Mouse (Mus musculus): Measurements from ENCODE around the gene Utp11. TPM values are rescaled to one million over a fixed set of nuclear protein-coding genes. Genes with fewer than 3 reads are reported as not detected.
A peak's percentile ranks its signal among the peaks of the same experiment; 100 is the strongest.

Utp11 gene
- polyA plus RNA-seq, 1 experiment from 2014 or later, result 39.8 TPM

DNA sequence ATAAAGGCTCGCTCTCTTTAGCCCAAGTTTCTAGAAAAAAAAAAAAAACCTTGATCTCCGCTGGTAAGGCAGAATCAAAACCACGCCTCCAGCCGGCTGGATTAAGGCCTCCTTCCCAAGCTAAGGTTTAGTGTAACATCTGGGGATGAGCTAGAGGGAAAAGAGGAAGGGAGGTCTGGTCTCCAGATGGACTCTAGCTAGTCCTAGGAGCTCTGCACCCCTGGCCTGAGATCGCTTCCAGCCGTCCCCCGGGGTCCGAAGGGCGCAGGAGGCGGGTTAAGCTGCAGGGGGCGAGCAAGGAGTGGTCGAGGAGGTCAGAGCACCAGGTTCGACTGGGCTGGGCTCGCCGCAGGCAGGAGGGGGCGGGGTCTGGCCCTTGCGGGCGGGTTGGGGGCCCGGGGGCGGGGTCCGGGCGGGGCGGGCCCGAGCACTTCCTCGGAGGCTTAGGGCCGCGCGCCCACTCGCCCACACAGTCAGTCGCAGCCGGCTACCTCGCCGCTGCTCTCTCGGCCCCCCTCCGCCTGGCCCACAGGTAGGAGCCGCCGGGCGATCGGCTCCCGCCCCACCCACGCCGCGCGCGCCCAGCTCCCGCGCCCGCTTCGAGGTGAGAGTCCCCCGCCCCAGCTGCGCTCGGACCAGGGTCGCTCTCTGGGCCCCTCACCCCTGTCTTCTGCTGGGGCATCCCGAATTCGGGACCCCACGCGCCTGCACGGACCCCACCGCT is 7.0 kb upstream of the Utp11 start, which contains the start of gene Fhl3:
TSS of gene Fhl3 (plus strand) at position 454 of the 724 bp plus-strand sequence.
- under 1% methylated on average over 38 of the region's 59 CpGs for WGBS
- Histone ChIP-seq H3K4me3 (ENCODE audit: low read depth, low read length) (peak within 1 kb of the TSS; percentile 67), H3K4me1 (ENCODE audit: control insufficient read depth, insufficient read depth, low read length) (peaks cover 20% of the 10 kb centered on the region), H3K4me2 (ENCODE audit: low read length) (peak within 1 kb of the TSS; percentile 98), H3K9me3 (replicated peaks; ENCODE audit: control insufficient read depth, low read length, poor library complexity, severe bottlenecking) (no peaks in the 10 kb centered on the region), H3K27me3 (ENCODE audit: control insufficient read depth, insufficient read depth, low read depth, low read length) (peaks cover 9% of the 10 kb centered on the region), H3K36me3 (ENCODE audit: control insufficient read depth, insufficient read depth, low read length) (no peaks in the 10 kb centered on the region), H3K9ac (ENCODE audit: low read depth, low read length) (peak within 1 kb of the TSS; percentile 76), H3K27ac (ENCODE audit: low read length) (no peak within 1 kb of the TSS)
- ATAC-seq, result peak; percentile 40; the same call in 1 of the 2 replicates

DNA sequence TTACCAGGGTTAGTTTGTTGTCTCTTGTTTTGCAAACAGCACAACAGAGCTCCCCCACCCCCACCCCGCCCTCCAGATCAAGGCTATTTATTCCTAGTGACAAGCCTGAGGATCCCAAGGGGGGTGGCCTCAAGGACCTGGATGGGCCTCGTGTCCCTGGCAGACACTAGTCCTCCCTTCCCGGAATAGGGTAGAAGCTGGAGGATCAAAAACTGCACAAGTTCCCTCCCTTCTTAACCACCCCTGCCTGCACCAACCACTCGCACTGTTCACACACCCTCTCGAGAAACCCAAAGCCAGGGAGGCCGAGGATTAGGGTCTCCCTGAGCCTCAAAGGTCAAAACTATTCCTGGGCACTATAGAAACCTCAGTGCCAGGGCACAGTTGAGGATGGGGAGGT is 6.4 kb upstream of the Utp11 start:
- no peaks in the 10 kb centered on the region for H3K36me3 ChIP-seq (ENCODE audit: control insufficient read depth, insufficient read depth, low read length)
- H3K9ac ChIP-seq (ENCODE audit: low read depth, low read length), result no peak overlapping the region
- no peaks in the 10 kb centered on the region for H3K9me3 ChIP-seq (replicated peaks; ENCODE audit: control insufficient read depth, low read length, poor library complexity, severe bottlenecking)
- no peak overlapping the region for H3K27ac ChIP-seq (ENCODE audit: low read length)
- peak overlapping the region; percentile 98 for H3K4me2 ChIP-seq (ENCODE audit: low read length)
- peak overlapping the region; percentile 67; the same call in 1 of the 2 replicates for H3K4me3 ChIP-seq (ENCODE audit: low read depth, low read length)
- no peak for ATAC-seq
- H3K4me1 ChIP-seq (ENCODE audit: control insufficient read depth, insufficient read depth, low read length), result peaks cover 20% of the 10 kb centered on the region
- 3% methylated on average over 6 of the region's 6 CpGs for WGBS
- H3K27me3 ChIP-seq (ENCODE audit: control insufficient read depth, insufficient read depth, low read depth, low read length), result peaks cover 9% of the 10 kb centered on the region

DNA sequence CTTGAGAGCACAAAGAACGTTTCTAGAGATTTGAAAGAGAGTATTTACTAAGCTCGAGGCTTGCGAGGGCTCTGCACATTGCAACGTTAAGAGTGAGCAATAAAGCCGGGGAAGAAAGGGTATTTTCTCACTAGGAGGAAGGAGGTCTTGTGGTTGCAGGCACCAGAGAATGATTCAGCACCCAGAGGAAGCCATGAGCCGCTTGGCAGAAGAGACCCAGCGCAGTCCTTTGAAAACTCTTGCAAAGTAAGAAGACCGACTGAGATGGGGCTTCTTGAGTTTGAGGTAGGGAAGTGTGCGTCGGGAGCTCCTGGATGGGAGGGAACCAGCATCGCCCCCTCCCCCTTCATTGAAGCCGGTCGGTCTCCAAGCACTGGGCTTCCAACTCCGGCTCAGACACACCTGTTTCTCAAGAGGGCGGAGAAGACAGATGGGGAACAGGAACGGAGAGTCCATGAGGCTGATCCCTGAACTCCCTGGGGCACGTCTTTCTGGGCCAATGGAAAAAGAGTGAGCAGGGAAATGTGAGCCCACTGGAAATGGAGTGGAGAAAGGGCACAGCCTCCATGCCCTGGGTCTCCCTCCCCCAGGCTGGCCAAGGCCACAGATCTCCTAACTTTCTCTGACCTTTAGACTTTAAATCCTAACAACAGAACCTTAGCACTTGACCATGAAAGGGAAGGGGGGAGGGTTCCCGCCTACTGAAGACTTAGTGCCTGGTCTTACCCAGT is 2.6 kb upstream of the Utp11 start:
- no peak overlapping the region for H3K27ac ChIP-seq (ENCODE audit: low read length)
- H3K27me3 ChIP-seq (ENCODE audit: control insufficient read depth, insufficient read depth, low read depth, low read length), result peaks cover 4% of the 10 kb centered on the region
- no peak overlapping the region for H3K4me2 ChIP-seq (ENCODE audit: low read length)
- no peaks in the 10 kb centered on the region for H3K9me3 ChIP-seq (replicated peaks; ENCODE audit: control insufficient read depth, low read length, poor library complexity, severe bottlenecking)
- H3K9ac ChIP-seq (ENCODE audit: low read depth, low read length), result no peak overlapping the region
- H3K4me1 ChIP-seq (ENCODE audit: control insufficient read depth, insufficient read depth, low read length), result peaks cover 20% of the 10 kb centered on the region
- ATAC-seq, result no peak
- WGBS, result 17% methylated on average over 18 of the region's 18 CpGs
- H3K4me3 ChIP-seq (ENCODE audit: low read depth, low read length), result no peak overlapping the region
- H3K36me3 ChIP-seq (ENCODE audit: control insufficient read depth, insufficient read depth, low read length), result no peaks in the 10 kb centered on the region

DNA sequence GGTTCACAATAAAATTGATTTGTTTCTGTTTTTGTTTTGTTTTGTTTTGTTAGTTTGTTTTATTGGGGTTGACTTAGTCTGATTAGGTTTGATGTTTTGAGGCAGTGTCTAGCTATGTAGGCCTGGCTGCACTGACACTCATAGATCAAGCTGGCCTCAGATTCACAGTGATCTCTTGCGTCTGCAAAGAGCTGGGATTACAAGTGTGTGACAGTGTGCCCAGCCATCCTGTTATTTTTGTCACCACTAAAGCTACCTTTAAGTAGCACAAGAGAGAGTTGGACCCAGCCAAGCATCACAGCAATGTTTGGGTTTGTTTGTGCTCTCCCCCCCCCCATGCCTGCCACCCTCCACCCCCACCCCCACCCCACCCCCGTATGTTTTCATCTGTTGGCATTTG is 1.2 kb upstream of the Utp11 start:
- H3K4me1 ChIP-seq (ENCODE audit: control insufficient read depth, insufficient read depth, low read length), result peaks cover 13% of the 10 kb centered on the region
- no peak for ATAC-seq
- no peak overlapping the region for H3K9ac ChIP-seq (ENCODE audit: low read depth, low read length)
- 83% methylated on average over 2 of the region's 2 CpGs for WGBS
- no peak overlapping the region for H3K27ac ChIP-seq (ENCODE audit: low read length)
- H3K4me2 ChIP-seq (ENCODE audit: low read length), result no peak overlapping the region
- H3K4me3 ChIP-seq (ENCODE audit: low read depth, low read length), result no peak overlapping the region
- peaks cover 4% of the 10 kb centered on the region for H3K27me3 ChIP-seq (ENCODE audit: control insufficient read depth, insufficient read depth, low read depth, low read length)
- H3K36me3 ChIP-seq (ENCODE audit: control insufficient read depth, insufficient read depth, low read length), result no peaks in the 10 kb centered on the region
- H3K9me3 ChIP-seq (replicated peaks; ENCODE audit: control insufficient read depth, low read length, poor library complexity, severe bottlenecking), result no peaks in the 10 kb centered on the region

DNA sequence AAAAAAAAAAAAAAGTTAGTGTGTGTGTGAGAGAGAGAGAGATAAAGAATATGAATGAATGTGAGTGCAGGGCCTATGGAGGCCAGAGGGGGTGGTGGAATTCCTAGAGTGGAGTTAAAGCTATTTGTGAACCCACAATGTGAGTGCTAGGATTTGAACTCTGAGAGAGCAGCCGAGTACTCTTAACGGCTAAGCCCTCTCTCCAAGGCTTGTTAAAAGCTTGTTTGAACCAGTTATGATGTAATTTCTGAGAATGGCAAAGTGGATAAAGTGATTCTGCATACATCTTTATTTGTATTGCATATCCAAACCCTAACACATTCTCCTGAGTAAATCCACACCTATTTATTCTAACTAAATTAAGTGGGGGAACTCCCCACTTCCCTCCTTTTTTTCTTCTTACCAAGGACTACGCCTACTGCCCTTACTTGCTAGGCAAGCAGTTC is 961 bp downstream of the Utp11 start:
- H3K9ac ChIP-seq (ENCODE audit: low read depth, low read length), result peak overlapping the region; percentile 89
- WGBS, result 68% methylated on average over 3 of the region's 3 CpGs
- no peak for ATAC-seq

DNA sequence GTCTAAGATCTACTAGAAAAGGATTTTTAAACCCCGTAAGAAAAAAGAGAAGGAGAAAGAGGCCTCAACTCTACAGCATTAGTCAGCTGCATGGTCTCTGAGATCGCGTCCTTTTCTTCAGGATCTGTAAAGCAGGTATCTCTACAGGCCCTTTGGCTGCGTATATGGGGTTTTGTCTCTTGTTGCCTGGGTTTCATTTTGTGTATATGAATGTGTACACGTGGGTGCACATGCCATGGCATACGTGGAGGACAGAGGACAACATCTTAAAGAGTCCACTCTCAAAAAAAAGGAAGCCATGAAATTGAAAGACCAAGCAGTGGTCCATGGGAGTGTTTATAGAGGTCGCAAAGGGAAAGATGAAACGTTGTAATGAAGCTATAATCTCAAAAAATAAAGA is 1.9 kb downstream of the Utp11 start:
- H3K36me3 ChIP-seq (ENCODE audit: control insufficient read depth, insufficient read depth, low read length), result no peaks in the 10 kb centered on the region
- no peaks in the 10 kb centered on the region for H3K9me3 ChIP-seq (replicated peaks; ENCODE audit: control insufficient read depth, low read length, poor library complexity, severe bottlenecking)

More for the DNA sequence above, 961 bp downstream of the Utp11 start:
- H3K27me3 ChIP-seq (ENCODE audit: control insufficient read depth, insufficient read depth, low read depth, low read length), result peaks cover 4% of the 10 kb centered on the region
- H3K4me1 ChIP-seq (ENCODE audit: control insufficient read depth, insufficient read depth, low read length), result peaks cover 13% of the 10 kb centered on the region
- peak overlapping the region; percentile 78 for H3K4me3 ChIP-seq (ENCODE audit: low read depth, low read length)
- peak overlapping the region; percentile 62 for H3K4me2 ChIP-seq (ENCODE audit: low read length)
- no peaks in the 10 kb centered on the region for H3K36me3 ChIP-seq (ENCODE audit: control insufficient read depth, insufficient read depth, low read length)
- no peak overlapping the region for H3K27ac ChIP-seq (ENCODE audit: low read length)
- no peaks in the 10 kb centered on the region for H3K9me3 ChIP-seq (replicated peaks; ENCODE audit: control insufficient read depth, low read length, poor library complexity, severe bottlenecking)

DNA sequence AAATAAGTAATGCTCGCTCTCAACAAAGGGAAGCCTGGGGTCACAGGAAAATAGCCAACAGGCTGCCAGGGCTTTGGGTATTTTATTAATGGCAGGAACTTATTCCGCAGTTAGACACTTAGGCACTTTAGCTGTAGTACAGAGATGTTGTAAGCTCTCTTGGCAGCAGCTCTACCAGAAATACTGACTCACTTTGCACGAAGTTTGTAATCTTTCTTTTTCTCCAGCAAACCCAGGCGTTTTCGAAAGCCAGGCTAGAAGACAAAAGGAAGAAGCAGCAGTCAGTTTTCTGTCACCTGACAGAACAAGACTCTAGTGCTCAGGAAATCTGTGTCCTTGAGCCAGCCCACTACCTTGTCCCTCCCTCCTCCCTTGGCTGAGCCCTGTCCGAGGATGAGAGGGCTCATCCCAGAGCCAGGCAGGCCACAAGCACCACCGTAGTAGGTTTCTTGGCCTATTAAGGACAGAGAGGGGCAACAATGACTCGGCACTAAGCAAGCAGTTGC is 7.5 kb downstream of the Utp11 start:
- no peak for ATAC-seq
- no peaks in the 10 kb centered on the region for H3K27me3 ChIP-seq (ENCODE audit: control insufficient read depth, insufficient read depth, low read depth, low read length)
- peaks cover 2% of the 10 kb centered on the region; the same call in 1 of the 2 replicates for H3K4me1 ChIP-seq (ENCODE audit: control insufficient read depth, insufficient read depth, low read length)
- peaks cover 15% of the 10 kb centered on the region; the same call in 1 of the 2 replicates for H3K36me3 ChIP-seq (ENCODE audit: control insufficient read depth, insufficient read depth, low read length)
- H3K4me3 ChIP-seq (ENCODE audit: low read depth, low read length), result no peak overlapping the region
- 90% methylated on average over 8 of the region's 8 CpGs for WGBS
- H3K9me3 ChIP-seq (replicated peaks; ENCODE audit: control insufficient read depth, low read length, poor library complexity, severe bottlenecking), result no peaks in the 10 kb centered on the region
- no peak overlapping the region for H3K9ac ChIP-seq (ENCODE audit: low read depth, low read length)
- H3K4me2 ChIP-seq (ENCODE audit: low read length), result no peak overlapping the region
- no peak overlapping the region for H3K27ac ChIP-seq (ENCODE audit: low read length)

More for the DNA sequence above, 1.9 kb downstream of the Utp11 start:
- Histone ChIP-seq H3K27me3 (ENCODE audit: control insufficient read depth, insufficient read depth, low read depth, low read length) (peaks cover 4% of the 10 kb centered on the region), H3K4me2 (ENCODE audit: low read length) (no peak overlapping the region), H3K9ac (ENCODE audit: low read depth, low read length) (no peak overlapping the region), H3K4me1 (ENCODE audit: control insufficient read depth, insufficient read depth, low read length) (peaks cover 13% of the 10 kb centered on the region), H3K27ac (ENCODE audit: low read length) (no peak overlapping the region), H3K4me3 (ENCODE audit: low read depth, low read length) (no peak overlapping the region)
- 90% methylated on average over 8 of the region's 8 CpGs for WGBS
- ATAC-seq, result no peak

DNA sequence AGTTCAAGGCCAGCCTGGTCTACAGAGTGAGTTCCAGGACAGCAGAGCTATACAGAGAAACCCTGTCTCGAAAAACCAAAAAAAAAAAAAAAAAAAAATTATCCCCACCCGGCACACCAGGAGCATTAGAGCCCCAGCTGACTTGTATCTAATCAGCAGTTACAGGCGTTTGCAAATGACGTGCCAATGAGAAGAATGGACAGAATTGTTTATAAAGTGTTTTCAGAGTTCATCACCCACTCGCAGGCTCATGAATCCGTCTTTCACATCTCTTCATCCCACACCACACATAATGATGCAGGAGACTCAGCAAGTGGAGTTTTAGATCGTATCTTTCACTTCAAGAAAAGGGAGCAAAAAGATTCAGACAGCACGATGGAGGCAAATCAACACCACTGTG is 7.9 kb downstream of the Utp11 start:
- WGBS, result 97% methylated on average over 8 of the region's 8 CpGs
- Histone ChIP-seq H3K27ac (ENCODE audit: low read length) (no peak overlapping the region), H3K4me2 (ENCODE audit: low read length) (no peak overlapping the region), H3K9ac (ENCODE audit: low read depth, low read length) (no peak overlapping the region), H3K4me1 (ENCODE audit: control insufficient read depth, insufficient read depth, low read length) (no peaks in the 10 kb centered on the region), H3K36me3 (ENCODE audit: control insufficient read depth, insufficient read depth, low read length) (peaks cover 18% of the 10 kb centered on the region; the same call in 1 of the 2 replicates), H3K27me3 (ENCODE audit: control insufficient read depth, insufficient read depth, low read depth, low read length) (no peaks in the 10 kb centered on the region), H3K4me3 (ENCODE audit: low read depth, low read length) (no peak overlapping the region), H3K9me3 (replicated peaks; ENCODE audit: control insufficient read depth, low read length, poor library complexity, severe bottlenecking) (no peaks in the 10 kb centered on the region)
- no peak for ATAC-seq

DNA sequence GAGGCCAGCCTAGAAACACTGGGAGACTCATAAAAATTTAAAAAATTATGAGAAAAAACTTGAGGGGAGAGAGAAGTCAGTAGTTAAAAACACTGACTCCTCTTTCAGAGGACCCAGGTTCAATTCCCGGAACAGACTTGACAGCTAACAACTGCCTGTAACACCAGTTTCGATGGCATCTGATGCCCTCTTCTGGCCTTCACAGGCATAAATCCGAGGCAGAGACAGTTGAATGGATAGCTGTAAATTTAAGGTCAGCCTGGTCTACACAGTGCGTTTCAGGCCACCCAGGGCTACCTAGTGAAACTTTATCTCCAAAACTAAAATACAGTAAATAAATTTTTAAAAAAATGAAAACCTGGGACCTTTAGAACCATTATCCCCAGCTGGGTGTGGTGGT is 8.4 kb downstream of the Utp11 start:
- no peak overlapping the region for H3K4me3 ChIP-seq (ENCODE audit: low read depth, low read length)
- no peak overlapping the region for H3K4me2 ChIP-seq (ENCODE audit: low read length)
- no peaks in the 10 kb centered on the region for H3K4me1 ChIP-seq (ENCODE audit: control insufficient read depth, insufficient read depth, low read length)
- H3K9me3 ChIP-seq (replicated peaks; ENCODE audit: control insufficient read depth, low read length, poor library complexity, severe bottlenecking), result no peaks in the 10 kb centered on the region
- no peak for ATAC-seq
- peaks cover 20% of the 10 kb centered on the region; the same call in 1 of the 2 replicates for H3K36me3 ChIP-seq (ENCODE audit: control insufficient read depth, insufficient read depth, low read length)
- no peak overlapping the region for H3K27ac ChIP-seq (ENCODE audit: low read length)
- whole genome bisulfite sequencing, result 83% methylated on average over 4 of the region's 4 CpGs
- H3K27me3 ChIP-seq (ENCODE audit: control insufficient read depth, insufficient read depth, low read depth, low read length), result no peaks in the 10 kb centered on the region
- H3K9ac ChIP-seq (ENCODE audit: low read depth, low read length), result no peak overlapping the region
